Mouse (Mus musculus) G1E-ER4 (cell line): ENCODE data around the gene Map3k12. TPM values are rescaled to one million over a fixed set of nuclear protein-coding genes. Genes with fewer than 3 reads are reported as not detected.

ENCODE experiments used
- GATA1 ChIP-seq: IDR thresholded peaks from one replicate; pipeline ENCODE4 v1.8.0; 2012; ENCODE audit warnings: low read length, inconsistent platforms
- polyA plus RNA-seq: library from polyadenylated mRNA; stranded (reverse); fragments of >175 nt; gene quantifications from 2 replicates; pipeline ENCODE4 v1.2.3, GENCODE M21; 2012

Map3k12 gene
- polyA plus RNA-seq, 1 experiment = 1.3 TPM

- no peak for TF ChIP-seq GATA1
These were observed 9.5 kb upstream of the Map3k12 start for GRCm38 (mm10) chr15:102526111-102527002.

- TF ChIP-seq GATA1 = no peak
These were observed 8.1 kb upstream of the Map3k12 start, which contains the start of gene Npff for GRCm38 (mm10) chr15:102524892-102525485. Gene Npff (minus strand): TSS chr15:102524942.

DNA sequence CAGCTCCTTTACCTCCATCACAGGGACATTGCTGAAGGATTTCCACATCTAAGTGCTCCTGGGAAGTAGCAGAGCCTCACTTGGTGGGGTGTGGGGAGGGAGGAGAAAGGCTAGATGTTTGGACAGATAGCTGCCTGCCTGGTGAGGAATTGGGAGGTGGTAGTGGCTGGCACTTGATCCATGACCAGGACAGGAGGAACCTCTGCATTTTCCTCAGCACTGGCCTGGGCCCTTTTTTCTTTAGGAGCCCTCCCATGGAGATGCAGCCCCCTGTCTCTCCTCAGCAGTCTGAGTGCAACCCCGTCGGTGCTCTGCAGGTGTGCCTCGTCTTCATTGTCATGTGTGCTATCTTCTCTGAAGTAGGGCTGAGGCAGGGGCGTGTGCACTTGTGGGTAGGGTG, 4.6 kb upstream of the Map3k12 start:
- TF ChIP-seq GATA1 = no peak

GRCm38 (mm10) chr15:102520416-102520815, 3.6 kb upstream of the Map3k12 start:
- TF ChIP-seq GATA1 = no peak

DNA sequence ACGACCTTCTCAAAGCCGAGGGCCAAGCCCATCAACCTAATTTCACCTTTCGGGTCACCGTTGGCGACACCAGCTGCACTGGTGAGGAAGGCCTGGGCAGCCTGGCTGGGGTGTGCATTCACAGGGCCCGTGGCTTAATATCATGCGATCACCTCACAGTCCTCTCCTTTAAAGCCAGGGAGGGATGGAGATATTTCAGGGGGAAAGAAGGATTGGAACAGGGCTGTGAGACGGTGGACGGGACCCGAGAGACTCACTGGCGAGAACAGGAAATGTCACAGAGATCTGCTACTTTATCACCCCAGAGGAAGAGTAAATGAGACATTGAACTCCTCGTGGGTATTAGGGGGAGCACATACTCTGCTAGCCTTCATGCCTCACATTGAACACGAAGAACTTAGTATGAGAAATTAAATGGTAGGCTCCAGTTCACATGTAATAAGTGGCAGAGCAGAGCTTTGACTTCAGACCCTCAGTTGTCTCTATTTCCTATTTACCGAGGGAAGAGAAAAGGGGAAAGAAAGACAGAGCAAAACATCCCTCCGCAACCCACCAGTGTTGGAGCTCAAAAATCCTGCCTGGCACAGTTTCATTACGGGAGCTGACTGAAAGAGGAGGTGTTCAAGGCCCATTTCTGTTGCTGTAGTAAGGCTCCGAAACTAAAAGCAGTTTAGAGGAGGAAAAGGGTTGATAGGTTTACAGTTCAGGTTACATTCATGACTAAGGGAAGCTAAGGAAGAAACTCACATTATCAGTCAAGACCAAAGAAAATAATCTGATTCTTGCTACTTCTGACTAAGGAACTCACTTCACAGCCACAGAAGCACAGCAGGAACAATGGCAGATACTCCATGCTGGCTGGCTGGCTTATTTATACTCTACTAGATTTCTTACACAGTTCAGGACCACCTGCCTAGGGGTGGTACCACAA, 2.6 kb upstream of the Map3k12 start:
- TF ChIP-seq GATA1 = no peak

GRCm38 (mm10) chr15:102518859-102519201, 2.0 kb upstream of the Map3k12 start:
- TF ChIP-seq GATA1 = no peak

DNA sequence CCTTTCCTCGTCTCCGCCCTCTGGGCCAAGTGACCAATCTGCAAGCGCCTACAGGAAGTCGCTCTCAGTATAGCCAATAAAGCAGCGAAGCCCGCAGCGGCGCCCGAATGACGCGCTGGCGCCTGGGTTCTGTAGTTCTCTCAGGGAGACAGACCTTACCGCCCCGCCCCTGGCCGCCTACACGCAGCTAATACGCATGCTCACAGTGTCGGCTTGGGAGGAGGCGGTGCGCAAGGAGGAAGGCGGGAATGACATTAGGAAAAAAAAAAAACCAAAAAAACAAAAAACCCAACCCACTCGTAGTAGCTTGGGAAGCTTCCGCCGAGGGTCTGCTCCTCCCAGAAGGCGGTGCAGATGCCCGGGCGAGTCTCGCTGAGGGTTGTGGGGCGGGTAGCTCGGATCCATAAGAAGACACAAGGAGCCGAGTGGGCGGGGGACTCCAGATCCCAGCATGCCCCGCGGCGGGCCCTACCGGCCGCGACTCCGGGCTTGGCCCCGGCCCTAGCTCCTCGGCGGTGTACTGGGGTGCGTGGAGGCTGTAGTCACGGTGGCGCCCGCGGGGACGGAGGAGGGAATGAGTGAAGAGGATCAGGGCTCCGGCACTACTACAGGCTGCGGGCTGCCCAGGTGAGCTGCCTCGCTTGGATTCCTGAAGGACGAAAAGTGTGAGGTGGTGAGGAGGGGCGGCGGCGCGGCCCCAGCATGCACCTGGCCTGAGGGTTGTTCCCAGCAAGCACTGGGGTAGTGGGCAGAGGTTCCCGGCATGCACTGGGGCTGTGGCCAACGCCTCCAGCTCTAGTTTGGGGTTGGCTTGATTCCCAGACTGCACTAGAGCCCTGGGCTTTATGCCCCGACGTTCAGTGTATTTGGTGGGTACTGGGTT, 1.4 kb upstream of the Map3k12 start, which contains the start of gene Tarbp2:
TSS of gene Tarbp2 (plus strand) at position 217 of the 883 bp plus-strand sequence.
- TF ChIP-seq GATA1 = no peak

DNA sequence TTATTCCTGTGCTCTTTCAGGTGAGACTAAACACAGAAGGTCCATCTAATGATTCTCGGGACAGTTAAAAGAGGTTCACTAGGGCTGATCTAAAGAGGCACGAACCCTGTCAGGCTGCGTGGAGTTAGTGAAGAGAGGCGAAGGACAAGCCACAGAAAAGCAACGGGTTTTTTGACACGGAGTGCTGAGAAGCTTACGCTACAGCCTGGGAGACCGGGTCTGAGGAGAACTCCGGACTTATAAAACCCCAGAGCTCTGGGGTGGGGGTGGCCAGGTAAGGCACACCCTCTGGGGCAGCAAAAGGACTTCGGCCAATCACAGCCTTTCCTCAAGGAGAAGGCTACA, 739 bp upstream of the Map3k12 start:
- TF ChIP-seq GATA1 = no peak

- no peak for TF ChIP-seq GATA1
These were observed 571 bp downstream of the Map3k12 start for GRCm38 (mm10) chr15:102516293-102516692.

DNA sequence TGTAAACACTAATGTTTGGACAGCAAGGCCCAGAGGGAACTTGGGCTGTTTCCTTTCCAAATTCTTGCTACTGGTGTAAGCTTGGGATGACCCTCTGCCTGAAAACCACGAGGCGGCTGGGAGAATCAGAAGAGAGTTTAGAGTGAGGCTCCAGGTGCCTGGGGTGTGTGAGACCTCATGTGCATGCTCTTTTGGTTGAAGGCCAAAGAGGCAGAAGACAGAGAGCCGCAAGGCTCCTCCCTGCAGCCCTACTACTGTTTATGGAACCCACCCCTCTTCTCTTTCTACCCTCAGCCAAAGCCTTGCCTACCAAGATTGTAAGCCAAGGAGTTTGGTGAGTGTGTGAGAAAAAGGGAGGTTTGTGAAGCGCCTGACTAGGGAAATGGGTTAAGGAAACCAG, 1.1 kb downstream of the Map3k12 start:
- no peak for TF ChIP-seq GATA1

DNA sequence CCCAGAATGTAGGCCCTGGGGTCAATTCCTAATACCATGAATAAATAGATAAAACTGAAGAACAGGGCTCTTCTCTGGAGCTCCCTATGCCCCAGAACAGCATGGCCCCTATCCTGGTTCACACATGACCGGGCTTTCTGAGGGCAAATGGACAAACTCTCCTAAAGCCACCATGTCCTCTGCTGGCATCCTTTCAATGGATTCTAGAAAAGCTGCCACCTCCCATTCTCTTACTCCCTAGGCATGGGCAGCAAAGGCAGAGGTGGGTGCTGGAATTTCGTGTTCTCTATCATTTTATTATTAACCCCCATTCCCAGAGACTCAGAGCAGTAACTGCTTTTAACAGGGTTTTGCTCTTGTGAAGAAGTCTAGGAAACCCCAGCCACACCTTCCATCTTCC, 1.6 kb downstream of the Map3k12 start:
- no peak for TF ChIP-seq GATA1

DNA sequence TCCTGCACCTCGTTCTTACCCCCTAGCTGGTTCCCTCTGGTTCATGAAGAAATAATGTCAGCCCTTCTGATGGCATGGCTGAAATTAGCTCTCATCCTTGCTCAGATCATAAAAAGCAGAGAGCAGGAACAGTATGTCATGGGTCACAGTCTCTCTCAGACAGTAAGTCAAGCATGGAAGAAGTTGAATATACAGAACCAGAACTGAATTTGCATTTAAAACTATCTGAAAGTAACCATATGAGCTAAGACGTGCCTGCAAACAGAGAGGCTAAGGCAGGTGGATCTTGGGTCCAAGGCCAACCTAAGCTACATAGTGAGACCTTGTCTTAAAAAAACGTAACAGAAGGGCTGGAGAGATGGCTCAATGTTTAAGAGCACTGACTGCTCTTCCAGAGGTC, 3.9 kb downstream of the Map3k12 start:
- no peak for TF ChIP-seq GATA1

DNA sequence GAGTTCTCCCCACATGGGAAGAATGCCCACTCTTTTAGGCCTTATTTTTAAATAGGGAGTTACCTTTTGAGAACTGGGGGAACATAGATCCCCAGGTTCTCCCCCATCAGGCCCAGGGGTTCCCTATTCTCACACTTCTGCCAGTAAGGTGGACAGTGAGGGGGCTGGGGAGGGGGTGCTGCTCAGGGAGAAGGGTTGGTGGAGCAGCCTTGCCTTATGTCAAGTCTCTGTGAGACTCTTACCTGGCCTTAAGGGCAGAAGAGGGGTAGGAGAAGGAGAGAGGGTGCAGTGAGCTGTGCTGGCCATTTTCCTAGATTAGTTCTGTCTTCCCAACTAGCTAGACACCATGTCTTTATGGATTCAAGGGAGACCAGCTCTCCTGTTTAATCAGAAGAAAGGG, 4.4 kb downstream of the Map3k12 start:
- TF ChIP-seq GATA1 = no peak

- TF ChIP-seq GATA1 = no peak
These were observed 4.9 kb downstream of the Map3k12 start for GRCm38 (mm10) chr15:102512010-102512409.

GRCm38 (mm10) chr15:102511285-102511833, 5.5 kb downstream of the Map3k12 start:
- no peak for TF ChIP-seq GATA1
